Mouse (Mus musculus): ENCODE data around the gene Fbxl3.

The Fbxl3 gene

DNA sequence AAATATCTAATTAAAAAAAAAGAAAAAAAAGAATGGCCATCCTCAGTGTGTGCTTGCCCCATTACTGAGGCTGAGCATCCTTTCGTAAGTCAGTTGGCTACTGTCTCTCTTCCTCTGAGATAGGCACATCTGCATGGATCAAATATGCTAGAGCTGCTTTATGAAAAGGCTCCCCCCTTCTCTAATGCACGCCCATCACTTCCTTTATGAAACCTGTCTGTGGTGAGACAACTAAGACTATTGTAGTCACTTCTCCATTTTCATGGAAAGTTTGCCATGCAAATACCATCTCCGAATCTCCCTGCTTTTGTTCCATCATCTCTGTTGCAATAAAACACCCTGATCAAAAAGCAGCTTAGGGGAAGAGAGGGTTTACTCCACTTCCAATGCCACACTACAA, 62.4 kb downstream of the Fbxl3 start:
- no peak for DNase-seq (ENCODE audit: low spot score in 2 of 2)

DNA sequence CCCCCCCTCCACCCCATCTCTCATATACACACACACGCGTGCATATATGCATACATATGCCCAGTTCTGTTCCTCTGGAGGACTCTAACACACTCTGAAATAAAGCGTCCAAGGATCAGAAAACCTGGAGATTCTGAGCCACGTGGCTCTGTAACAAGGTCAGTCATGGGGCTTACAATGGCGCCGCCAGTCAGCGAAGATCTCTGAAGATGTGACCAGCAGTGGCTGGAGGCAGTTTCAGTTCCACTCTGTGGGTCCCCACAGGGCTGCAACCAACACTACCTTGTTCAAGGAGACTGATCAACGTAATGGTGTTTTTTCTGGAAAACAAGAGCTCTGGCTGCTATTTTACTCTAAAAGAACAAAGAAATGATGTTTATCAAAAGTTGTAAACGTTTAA, 65.3 kb downstream of the Fbxl3 start:
- DNase-seq (ENCODE audit: low spot score in 2 of 2): no peak

DNA sequence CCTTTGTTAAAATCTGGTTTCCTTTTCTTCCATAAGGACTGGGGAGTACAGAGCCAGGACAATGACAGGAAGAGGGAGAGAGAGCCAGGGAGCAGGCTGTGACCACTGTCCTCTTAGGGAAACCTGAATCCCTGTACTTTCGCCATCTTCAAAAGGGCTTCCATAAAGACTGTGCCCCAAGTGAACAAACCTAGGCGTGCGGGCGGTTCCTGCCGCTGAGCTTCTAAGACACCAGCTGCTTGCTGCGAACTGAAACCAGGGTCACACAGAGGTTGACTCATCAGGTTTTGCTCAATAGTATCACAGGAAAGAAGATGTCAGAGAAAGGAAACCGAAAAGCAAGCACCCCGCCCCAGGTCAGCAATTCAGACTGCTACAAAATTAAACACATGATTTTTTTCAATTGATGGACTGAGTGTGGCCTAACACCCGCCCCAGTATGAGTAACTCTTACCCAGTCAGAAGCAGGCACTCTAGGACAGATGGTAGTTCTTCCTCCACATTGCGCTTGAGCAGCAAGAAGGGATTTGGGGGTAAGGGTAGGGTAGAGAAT, 66.0 kb downstream of the Fbxl3 start:
- no peak for DNase-seq (ENCODE audit: low spot score in 2 of 2)
